Mouse (Mus musculus) midbrain, embryonic 13.5 days (tissue): Measurements from ENCODE around the gene Trpc4ap. TPM values are rescaled to one million over a fixed set of nuclear protein-coding genes. Genes with fewer than 3 reads are reported as not detected.

Experiments
- microRNA counts: library from miRNA; unstranded; fragments of <30 nt; microRNA quantifications from one replicate; lab custom pipeline; 2016
- microRNA-seq: library from miRNA; unstranded; fragments of <30 nt; microRNA quantifications from one replicate; pipeline ENCODE4, GENCODE M21; 2016
- polyA plus RNA-seq: library from polyadenylated mRNA; unstranded; fragments of >200 nt; fragmentation: Nextera tagmentation; extraction: Ambion mirVana; gene quantifications from 2 replicates; pipeline ENCODE4 v1.2.1, GENCODE M21; 2015

The Trpc4ap gene
- polyA plus RNA-seq, 1 experiment from 2014 or later = 169 TPM

MicroRNAs within 50 kb of the gene (microRNA counts, 519-probe panel; counts per million panel counts)
- 110 counts per million, percentile 56 among the panel's probes with 10 or more counts for microRNA mmu-miR-499 (lab: Ali Mortazavi, UCI)

Small RNAs within 50 kb of the gene (microRNA-seq; reads per million reads assigned to microRNA genes)
- gene Mir499 = 2.5 reads per million, percentile 7 among the genes with 10 or more reads in this experiment

Other genes with a start within 250 kb of the Trpc4ap start
- 30.0 and 34.5 TPM in 2 replicates for gene Ncoa6, start 218.5 kb downstream of the Trpc4ap start, polyA plus RNA-seq
- 27.5 and 28.0 TPM in 2 replicates for gene Acss2, start 174.4 kb downstream of the Trpc4ap start, polyA plus RNA-seq
- 62.3 and 65.0 TPM in 2 replicates for gene Ggt7, start 174.1 kb downstream of the Trpc4ap start, polyA plus RNA-seq
- gene Gss, start 99.6 kb downstream of the Trpc4ap start, polyA plus RNA-seq = 15.8 and 16.0 TPM in 2 replicates
- 0.97 and 1.1 TPM in 2 replicates for gene Myh7b, start 81.2 kb downstream of the Trpc4ap start, polyA plus RNA-seq
- gene Edem2, start 37.1 kb upstream of the Trpc4ap start, polyA plus RNA-seq = 44.5 and 46.1 TPM in 2 replicates
- not detected in 2 replicates for gene Gm17581, start 43.5 kb upstream of the Trpc4ap start, polyA plus RNA-seq
- 2.4 and 2.5 TPM in 2 replicates for gene Procr, start 58.7 kb upstream of the Trpc4ap start, polyA plus RNA-seq
- 9.1 and 9.4 TPM in 2 replicates for gene Mmp24, start 83.0 kb upstream of the Trpc4ap start, polyA plus RNA-seq
- 24.3 and 25.2 TPM in 2 replicates for gene BC029722, start 127.0 kb upstream of the Trpc4ap start, polyA plus RNA-seq
- gene Eif6, start 134.5 kb upstream of the Trpc4ap start, polyA plus RNA-seq = 157 and 161 TPM in 2 replicates
- 0.58 and 0.66 TPM in 2 replicates for gene Fam83c, start 142.5 kb upstream of the Trpc4ap start, polyA plus RNA-seq
- gene Uqcc1, start 237.9 kb upstream of the Trpc4ap start, polyA plus RNA-seq = 55.7 and 64.9 TPM in 2 replicates
- not detected in 2 replicates for gene Gm15557, start 248.3 kb upstream of the Trpc4ap start, polyA plus RNA-seq